Mouse (Mus musculus): ENCODE results near the gene Ahcyl1. TPM values are rescaled to one million over a fixed set of nuclear protein-coding genes. Genes with fewer than 3 reads are reported as not detected.

The Ahcyl1 gene
- polyA plus RNA-seq, 1 experiment: 53.1 TPM

GRCm38 (mm10) chr3:107690366-107690765 lies 6.0 kb downstream of the Ahcyl1 start:
- TF ChIP-seq POLR2A (IDR thresholded peaks at IDR 0.05; ENCODE audit: borderline replicate concordance, extremely low read depth, low read depth, low read length) (no peak), CTCF (IDR thresholded peaks at IDR 0.05; ENCODE audit: insufficient read depth, low read length) (no peak)
- peaks cover 23% of the 10 kb centered on the region for H3K4me1 ChIP-seq (ENCODE audit: control insufficient read depth, insufficient read depth, low read length)
- DNase-seq: no peak
- 63% methylated on average over 2 of the region's 2 CpGs for WGBS
- no peak overlapping the region for H3K4me3 ChIP-seq (replicated peaks; ENCODE audit: extremely low read depth, low read depth, low read length)

- TF ChIP-seq CTCF (IDR thresholded peaks at IDR 0.05; ENCODE audit: insufficient read depth, low read length): no peak
- no peak for TF ChIP-seq POLR2A (IDR thresholded peaks at IDR 0.05; ENCODE audit: borderline replicate concordance, extremely low read depth, low read depth, low read length)
- peaks cover 18% of the 10 kb centered on the region for H3K4me1 ChIP-seq (ENCODE audit: control insufficient read depth, insufficient read depth, low read length)
- no peak for DNase-seq
- H3K4me3 ChIP-seq (replicated peaks; ENCODE audit: extremely low read depth, low read depth, low read length): no peak overlapping the region
Measured at GRCm38 (mm10) chr3:107689245-107689644, 7.1 kb downstream of the Ahcyl1 start.

GRCm38 (mm10) chr3:107688236-107688635 lies 8.1 kb downstream of the Ahcyl1 start:
- DNase-seq: no peak
- Histone ChIP-seq H3K4me3 (replicated peaks; ENCODE audit: extremely low read depth, low read depth, low read length) (no peak overlapping the region), H3K4me1 (ENCODE audit: control insufficient read depth, insufficient read depth, low read length) (peaks cover 18% of the 10 kb centered on the region)
- TF ChIP-seq POLR2A (IDR thresholded peaks at IDR 0.05; ENCODE audit: borderline replicate concordance, extremely low read depth, low read depth, low read length) (no peak), CTCF (IDR thresholded peaks at IDR 0.05; ENCODE audit: insufficient read depth, low read length) (no peak)
- WGBS: 54% methylated on average over 1 of the region's 1 CpGs

GRCm38 (mm10) chr3:107686276-107686977 lies 9.9 kb downstream of the Ahcyl1 start:
- peaks cover 20% of the 10 kb centered on the region for H3K4me1 ChIP-seq (ENCODE audit: control insufficient read depth, insufficient read depth, low read length)
- DNase-seq: no peak
- 78% methylated on average over 3 of the region's 3 CpGs for WGBS
- no peak overlapping the region for H3K4me3 ChIP-seq (replicated peaks; ENCODE audit: extremely low read depth, low read depth, low read length)
- TF ChIP-seq CTCF (IDR thresholded peaks at IDR 0.05; ENCODE audit: insufficient read depth, low read length): no peak
- TF ChIP-seq POLR2A (IDR thresholded peaks at IDR 0.05; ENCODE audit: borderline replicate concordance, extremely low read depth, low read depth, low read length): no peak

- no peak for TF ChIP-seq CTCF (IDR thresholded peaks at IDR 0.05; ENCODE audit: insufficient read depth, low read length)
- TF ChIP-seq POLR2A (IDR thresholded peaks at IDR 0.05; ENCODE audit: borderline replicate concordance, extremely low read depth, low read depth, low read length): no peak
- no peak overlapping the region for H3K4me3 ChIP-seq (replicated peaks; ENCODE audit: extremely low read depth, low read depth, low read length)
- H3K4me1 ChIP-seq (ENCODE audit: control insufficient read depth, insufficient read depth, low read length): peaks cover 21% of the 10 kb centered on the region
- WGBS: 64% methylated on average over 2 of the region's 2 CpGs
- DNase-seq: no peak
Measured at GRCm38 (mm10) chr3:107685652-107686051, 10.7 kb downstream of the Ahcyl1 start.

- TF ChIP-seq POLR2A (IDR thresholded peaks at IDR 0.05; ENCODE audit: borderline replicate concordance, extremely low read depth, low read depth, low read length): no peak
- no peak for TF ChIP-seq CTCF (IDR thresholded peaks at IDR 0.05; ENCODE audit: insufficient read depth, low read length)
- no peak for DNase-seq
- H3K4me3 ChIP-seq (replicated peaks; ENCODE audit: extremely low read depth, low read depth, low read length): no peak overlapping the region
- WGBS: 79% methylated on average over 1 of the region's 1 CpGs
- peaks cover 19% of the 10 kb centered on the region for H3K4me1 ChIP-seq (ENCODE audit: control insufficient read depth, insufficient read depth, low read length)
Measured at GRCm38 (mm10) chr3:107683587-107683986, 12.8 kb downstream of the Ahcyl1 start.

GRCm38 (mm10) chr3:107680790-107681576 lies 15.4 kb downstream of the Ahcyl1 start:
- H3K4me1 ChIP-seq (ENCODE audit: control insufficient read depth, insufficient read depth, low read length): peaks cover 19% of the 10 kb centered on the region
- no peak for DNase-seq
- TF ChIP-seq CTCF (IDR thresholded peaks at IDR 0.05; ENCODE audit: insufficient read depth, low read length) (no peak), POLR2A (IDR thresholded peaks at IDR 0.05; ENCODE audit: borderline replicate concordance, extremely low read depth, low read depth, low read length) (no peak)
- H3K4me3 ChIP-seq (replicated peaks; ENCODE audit: extremely low read depth, low read depth, low read length): no peak overlapping the region
- WGBS: 18% methylated on average over 7 of the region's 7 CpGs

- Histone ChIP-seq H3K4me3 (replicated peaks; ENCODE audit: extremely low read depth, low read depth, low read length) (no peak overlapping the region), H3K4me1 (ENCODE audit: control insufficient read depth, insufficient read depth, low read length) (no peaks in the 10 kb centered on the region)
- TF ChIP-seq CTCF (IDR thresholded peaks at IDR 0.05; ENCODE audit: insufficient read depth, low read length) (no peak), POLR2A (IDR thresholded peaks at IDR 0.05; ENCODE audit: borderline replicate concordance, extremely low read depth, low read depth, low read length) (no peak)
- 85% methylated on average over 2 of the region's 2 CpGs for WGBS
- DNase-seq: no peak
Measured at GRCm38 (mm10) chr3:107671509-107671908, 24.9 kb downstream of the Ahcyl1 start.

- H3K4me3 ChIP-seq (replicated peaks; ENCODE audit: extremely low read depth, low read depth, low read length): no peak overlapping the region
- DNase-seq: no peak
- TF ChIP-seq CTCF (IDR thresholded peaks at IDR 0.05; ENCODE audit: insufficient read depth, low read length): no peak
- TF ChIP-seq POLR2A (IDR thresholded peaks at IDR 0.05; ENCODE audit: borderline replicate concordance, extremely low read depth, low read depth, low read length): no peak
- 69% methylated on average over 4 of the region's 4 CpGs for WGBS
- no peaks in the 10 kb centered on the region for H3K4me1 ChIP-seq (ENCODE audit: control insufficient read depth, insufficient read depth, low read length)
Measured at GRCm38 (mm10) chr3:107670500-107670899, 25.9 kb downstream of the Ahcyl1 start.

- TF ChIP-seq POLR2A (IDR thresholded peaks at IDR 0.05; ENCODE audit: borderline replicate concordance, extremely low read depth, low read depth, low read length): no peak
- no peak for TF ChIP-seq CTCF (IDR thresholded peaks at IDR 0.05; ENCODE audit: insufficient read depth, low read length)
- DNase-seq: no peak
- Histone ChIP-seq H3K4me3 (replicated peaks; ENCODE audit: extremely low read depth, low read depth, low read length) (no peak overlapping the region), H3K4me1 (ENCODE audit: control insufficient read depth, insufficient read depth, low read length) (no peaks in the 10 kb centered on the region)
- 85% methylated on average over 7 of the region's 7 CpGs for WGBS
Measured at GRCm38 (mm10) chr3:107668786-107669185, 27.6 kb downstream of the Ahcyl1 start.
